Mouse (Mus musculus): ENCODE measurements at regions not wholly inside any gene's neighbourhood (a gene's known extent, or its start where the extent isn't known, plus 50 kb on each side); places are given as distances from the start of the nearest gene placed in this dataset.

DNA sequence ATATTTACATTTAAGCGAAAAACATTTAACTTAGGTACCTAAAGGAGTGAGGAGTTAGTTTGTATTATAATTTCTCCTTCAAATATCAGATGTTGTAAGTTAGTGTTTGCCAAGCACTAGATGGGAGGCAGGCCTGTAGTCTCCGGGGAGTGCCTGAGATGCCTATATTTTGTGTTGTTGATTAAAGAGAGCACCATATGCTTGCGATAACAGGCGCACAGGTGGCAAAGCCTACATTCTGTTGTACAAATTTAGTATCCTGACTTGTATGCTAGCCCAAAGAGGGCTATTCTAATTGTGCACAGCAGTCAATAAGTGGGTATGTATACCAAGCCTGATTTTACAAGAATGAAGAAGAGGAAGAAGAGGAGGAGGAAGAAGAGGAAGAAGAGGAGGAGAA is 151.8 kb upstream of the Atxn1 start:
- DNase-seq (ENCODE audit: low spot score in 2 of 2), result no peak

DNA sequence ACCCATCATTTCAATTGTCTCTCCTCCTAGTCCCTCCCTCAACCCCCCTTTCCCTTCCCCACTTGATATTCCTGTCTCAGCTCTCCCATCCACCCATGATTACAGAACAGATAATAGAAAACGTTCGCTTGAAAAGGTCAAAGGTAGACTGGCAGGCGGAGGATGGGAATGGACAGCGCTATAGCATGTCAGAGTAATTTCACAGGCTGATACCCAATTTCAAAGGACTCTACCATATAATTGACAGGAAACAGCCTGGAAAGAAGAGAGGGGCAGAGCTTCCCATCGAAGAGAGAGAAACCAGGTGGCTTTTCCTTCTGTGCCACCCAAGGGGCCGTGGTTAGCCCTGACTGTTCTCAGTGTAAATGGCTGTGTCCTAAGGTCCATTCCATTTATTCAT is 140.2 kb upstream of the Atxn1 start:
- DNase-seq (ENCODE audit: low spot score in 2 of 2), result no peak

DNA sequence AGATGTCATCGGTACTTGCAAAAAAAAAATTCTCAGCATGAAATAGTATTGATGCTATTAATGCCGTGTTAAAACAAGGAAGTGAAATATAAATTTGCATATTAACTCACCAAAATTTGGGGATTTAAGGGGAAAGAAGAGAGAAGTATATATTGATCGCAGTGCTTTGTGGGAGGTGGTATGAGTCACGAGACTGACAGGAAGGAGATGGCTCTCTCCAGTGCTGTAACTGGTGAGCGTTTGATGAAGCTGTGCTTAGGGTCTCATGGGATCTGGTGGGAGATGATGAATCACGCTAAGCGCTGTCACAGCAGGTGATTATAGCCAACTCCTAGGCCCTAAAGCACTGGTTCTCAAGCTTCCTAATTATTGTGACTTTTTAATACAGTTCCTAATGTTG is 133.8 kb upstream of the Atxn1 start:
- no peak for DNase-seq (ENCODE audit: low spot score in 2 of 2)

DNA sequence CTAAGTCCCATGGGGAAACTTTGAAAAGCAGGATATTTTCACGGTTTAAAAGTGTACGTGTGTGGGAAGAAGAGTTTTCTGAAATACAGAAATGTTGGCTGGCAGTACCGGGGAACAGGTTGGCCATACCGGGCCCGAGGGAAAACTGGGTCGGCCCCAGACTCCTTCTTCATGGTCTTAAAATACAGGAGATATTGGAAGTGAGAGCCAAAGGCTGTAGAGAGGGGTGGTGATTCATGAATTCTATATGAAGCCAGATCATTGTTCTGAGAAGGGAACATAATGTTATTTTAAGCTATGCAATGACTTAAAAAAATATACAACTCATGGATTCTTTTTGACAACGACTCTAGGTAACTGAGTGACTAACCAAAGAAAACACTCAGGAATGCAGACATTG is 133.3 kb upstream of the Atxn1 start:
- no peak for DNase-seq (ENCODE audit: low spot score in 2 of 2)

DNA sequence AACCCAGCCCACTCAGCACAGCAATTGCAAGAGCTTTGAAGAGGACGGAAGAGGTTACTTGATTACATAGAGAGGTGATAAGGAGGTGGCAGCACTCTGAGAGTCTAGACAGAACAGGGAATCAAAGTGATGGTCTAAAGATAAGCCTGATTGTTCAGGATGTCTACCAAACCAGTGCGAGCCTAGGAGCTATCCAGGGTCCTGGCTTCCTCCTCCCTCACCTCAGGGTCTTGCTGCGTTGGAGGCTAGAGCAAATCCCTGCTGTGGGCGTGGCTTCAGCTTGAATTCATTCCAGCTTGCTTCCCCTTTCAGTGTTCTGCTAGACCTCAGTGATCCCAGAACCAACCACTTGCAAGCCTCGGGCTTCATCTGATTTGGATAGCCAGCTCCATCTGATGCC is 132.2 kb upstream of the Atxn1 start:
- no peak for DNase-seq (ENCODE audit: low spot score in 2 of 2)

DNA sequence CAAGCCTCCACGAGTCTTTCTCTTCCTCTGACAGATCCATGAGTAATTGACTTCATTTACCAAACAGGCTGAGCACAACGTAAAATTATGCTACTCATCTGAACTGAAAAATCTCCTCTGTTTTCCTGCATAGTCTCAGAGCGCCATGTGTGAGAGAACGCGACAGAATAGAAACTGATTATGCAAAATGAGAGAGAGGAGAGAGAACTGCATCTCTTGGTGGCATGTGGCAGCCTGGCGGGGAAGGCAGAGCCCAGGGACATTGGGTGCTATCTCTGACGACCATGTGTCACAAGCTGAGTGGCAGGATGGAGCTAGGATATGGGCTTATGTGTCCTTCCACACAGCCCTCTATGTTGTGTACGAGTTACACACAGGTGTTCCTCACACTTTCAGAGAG is 131.6 kb upstream of the Atxn1 start:
- no peak for DNase-seq (ENCODE audit: low spot score in 2 of 2)

DNA sequence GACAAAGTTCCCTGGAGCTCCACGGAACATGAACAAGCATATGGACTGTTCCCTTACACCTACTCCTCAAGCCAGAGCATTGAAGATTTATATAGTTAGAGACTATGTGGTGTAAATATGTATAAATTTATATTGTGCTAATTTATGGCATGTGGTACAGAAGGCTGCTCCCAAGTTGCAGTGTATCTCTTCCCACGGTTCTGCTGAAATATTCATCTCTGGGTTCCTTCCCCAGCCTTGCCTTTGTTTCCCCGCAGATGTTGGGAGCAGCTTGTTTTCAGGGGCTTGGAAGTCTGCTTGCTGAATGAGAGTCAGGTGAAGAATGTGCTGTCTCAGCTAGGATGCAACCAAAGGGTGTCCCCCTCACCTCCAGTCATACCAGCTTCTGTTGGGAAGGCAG is 128.0 kb upstream of the Atxn1 start:
- DNase-seq (ENCODE audit: low spot score in 2 of 2), result no peak

DNA sequence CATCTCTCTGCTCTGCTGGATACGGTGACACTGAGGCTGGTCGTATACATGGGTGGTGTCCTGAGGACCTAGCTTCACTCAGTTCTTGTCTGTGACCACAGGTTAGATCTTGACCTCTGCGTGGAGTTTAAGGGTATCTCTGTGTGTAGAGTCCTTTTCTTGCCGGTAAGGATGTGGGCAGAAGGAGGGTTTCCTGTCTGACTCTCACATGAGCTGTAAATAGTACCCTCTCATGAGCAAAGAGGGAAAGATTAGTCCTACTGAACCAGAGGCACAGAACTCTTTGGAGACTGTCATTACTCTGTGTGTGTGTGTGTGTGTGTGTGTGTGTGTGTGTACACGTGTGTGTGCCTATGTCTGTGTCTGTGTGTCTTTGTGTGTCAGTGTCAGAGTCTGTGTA is 126.3 kb upstream of the Atxn1 start:
- DNase-seq (ENCODE audit: low spot score in 2 of 2), result no peak

DNA sequence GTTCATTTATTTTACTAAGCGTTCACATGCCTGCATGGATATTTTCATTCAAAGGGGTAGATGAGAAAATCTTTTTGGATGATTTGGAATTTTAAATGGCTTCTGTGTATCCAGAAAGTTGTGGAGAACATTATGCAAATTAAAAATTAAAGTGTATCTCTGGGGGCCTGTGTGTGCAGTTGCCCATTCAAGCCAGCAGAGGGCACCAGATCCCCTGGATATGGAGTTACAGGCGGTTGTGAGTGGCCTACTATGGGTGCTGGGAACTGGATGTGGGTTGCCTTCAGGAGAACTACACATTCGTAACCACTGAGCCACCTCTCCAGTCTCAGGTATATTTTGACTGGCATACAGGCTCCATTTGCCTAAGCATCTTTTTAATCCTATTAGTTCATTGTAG is 123.4 kb upstream of the Atxn1 start:
- no peak for DNase-seq (ENCODE audit: low spot score in 2 of 2)

DNA sequence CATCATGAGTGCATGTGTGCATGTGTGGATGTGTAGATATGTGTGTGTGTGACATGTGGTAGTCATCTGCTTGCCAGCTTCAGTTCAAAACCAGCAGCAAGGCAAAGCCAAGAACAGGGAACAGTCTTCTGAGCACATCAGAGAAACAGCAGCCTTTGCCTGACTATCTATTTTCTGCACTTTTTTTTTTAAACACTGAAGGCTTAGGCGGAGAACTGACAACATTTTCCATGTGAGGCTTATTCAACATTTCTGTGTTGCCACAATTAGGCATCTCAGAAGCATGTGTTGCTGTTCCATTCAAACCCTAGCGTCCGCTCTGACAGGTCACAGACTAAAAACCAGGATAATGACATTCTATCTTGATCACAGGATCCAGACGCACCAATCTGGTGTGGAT is 122.9 kb upstream of the Atxn1 start:
- DNase-seq (ENCODE audit: low spot score in 2 of 2), result no peak

DNA sequence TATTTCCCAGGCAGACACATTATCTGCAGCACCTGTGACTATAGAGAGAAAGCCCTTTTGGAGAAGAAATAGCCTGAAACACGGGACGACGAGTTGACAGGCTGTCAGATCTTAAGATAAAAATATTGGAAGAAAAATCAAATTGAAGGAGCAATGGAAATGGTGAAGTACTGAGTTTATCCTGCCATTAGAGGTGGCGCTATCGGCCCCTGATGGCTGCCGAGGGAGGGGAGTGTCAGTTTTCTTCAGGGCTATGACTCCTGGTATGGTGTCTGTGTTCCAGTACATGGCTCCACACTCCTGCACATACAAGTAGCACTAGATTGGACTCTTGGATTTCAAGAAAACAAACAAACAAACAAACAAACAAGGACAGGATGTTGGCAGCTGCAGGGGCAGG is 112.1 kb upstream of the Atxn1 start:
- DNase-seq (ENCODE audit: low spot score in 2 of 2), result no peak

DNA sequence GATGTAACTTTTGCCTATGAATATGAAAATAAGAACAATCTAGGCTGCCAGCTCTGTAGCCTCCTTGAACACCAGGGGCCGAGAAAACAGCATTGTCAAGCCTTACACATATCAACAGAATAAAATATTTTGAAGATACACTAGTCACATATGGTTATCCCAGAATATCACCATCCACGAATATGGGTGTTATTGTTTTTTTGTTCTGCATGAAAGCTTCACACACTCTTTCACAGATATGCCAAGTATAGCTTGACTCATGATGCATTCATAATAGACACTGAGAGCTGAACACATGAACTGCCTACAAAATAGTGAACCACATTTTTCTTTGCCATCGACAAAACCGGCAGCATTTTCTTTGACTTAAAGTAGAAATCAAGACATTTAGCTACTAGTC is 106.9 kb upstream of the Atxn1 start:
- DNase-seq (ENCODE audit: low spot score in 2 of 2), result no peak

DNA sequence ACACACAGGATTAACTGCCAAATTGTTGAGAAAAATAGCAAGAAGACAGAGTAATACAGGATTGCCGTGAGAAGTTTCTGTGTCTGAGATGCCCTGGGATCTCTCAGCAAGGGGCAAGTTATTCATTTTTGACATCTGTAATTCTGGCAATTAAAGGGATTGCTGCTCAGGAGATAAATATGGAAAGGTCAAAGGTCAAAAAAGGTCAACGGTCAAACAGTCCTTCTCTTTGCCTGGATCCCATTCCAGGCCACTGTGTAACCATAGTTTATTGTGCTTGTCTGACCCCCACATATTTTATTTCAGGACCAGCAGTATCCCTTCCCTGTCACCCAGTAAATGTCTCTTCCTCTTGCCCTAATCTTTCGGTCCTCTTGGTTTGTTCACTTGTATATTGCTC is 104.8 kb upstream of the Atxn1 start:
- no peak for DNase-seq (ENCODE audit: low spot score in 2 of 2)

DNA sequence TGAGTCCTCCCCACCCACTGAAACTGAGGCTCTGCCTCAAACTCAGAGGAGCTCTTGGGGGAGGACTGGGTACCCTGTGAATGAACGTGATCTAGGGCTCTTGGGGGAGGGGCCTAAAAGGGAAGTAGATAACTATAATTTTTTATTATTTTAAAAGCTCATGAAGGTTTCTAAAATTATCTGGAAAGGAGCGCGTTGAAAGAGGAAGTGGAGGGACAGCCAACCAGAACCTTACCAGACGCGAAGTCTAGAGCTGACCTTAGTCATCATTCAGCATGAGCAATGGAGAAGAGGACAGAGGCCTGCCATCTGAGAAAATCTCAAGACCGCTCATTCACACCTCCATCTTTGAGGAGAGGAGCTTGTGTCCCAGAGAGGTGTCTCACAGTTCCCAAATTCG is 98.0 kb upstream of the Atxn1 start:
- DNase-seq (ENCODE audit: low spot score in 2 of 2), result no peak

DNA sequence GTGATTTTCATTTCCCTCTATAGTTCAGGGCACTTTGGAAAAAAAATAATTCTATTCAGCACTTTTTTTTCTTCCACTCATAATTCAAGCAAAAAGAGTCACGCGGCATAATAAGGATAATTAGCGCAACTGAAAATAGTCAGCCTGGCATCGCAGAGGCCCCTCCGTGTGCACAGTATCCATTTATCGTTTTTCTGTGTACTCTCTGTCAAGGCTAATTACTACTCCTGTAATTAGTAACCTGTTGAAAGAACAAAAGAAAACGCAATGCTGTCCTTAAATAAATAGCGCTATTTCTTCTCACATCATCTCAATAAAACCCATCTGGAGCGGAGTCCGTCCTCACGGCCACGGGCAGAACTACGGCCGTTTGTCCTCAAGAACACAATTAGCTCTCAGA is 95.1 kb upstream of the Atxn1 start:
- DNase-seq (ENCODE audit: low spot score in 2 of 2), result no peak

DNA sequence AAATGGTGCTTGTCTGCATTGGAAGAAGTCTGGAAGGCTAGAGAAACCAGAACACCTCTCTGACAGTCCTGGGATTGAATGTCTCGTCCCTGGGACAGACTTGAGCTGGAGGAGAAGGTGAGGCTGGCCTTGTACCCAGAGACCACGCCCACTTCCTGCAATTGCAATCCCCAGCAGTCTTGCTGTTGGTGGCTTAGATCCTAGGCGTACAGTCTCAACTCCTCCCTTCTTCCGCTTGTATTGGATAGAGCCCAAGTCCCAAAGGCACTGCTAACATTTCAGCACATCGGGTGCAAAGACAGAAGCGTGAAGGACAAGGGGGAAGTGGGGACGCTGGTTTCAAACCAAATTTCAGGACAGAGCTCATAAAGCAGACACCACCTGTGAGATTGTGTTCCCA is 94.1 kb upstream of the Atxn1 start:
- DNase-seq (ENCODE audit: low spot score in 2 of 2), result no peak

DNA sequence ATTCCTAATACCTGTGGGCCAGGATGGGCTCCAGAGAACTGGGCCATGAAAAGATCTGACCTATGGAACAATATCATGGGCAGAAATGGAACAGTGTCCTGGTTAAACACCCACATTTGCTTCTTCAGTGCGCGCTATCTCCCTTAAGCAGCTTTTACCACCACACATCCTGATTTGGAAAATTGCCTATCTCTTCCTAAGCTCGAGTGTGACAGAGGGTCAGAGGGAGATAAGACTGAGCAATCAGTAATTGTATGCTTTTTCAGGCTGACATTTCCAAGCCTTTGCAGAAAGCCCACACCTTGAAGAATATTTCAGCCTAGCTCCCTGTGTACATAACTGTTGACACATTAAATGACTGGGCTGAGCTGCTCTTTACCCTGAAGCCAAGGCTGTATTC is 93.5 kb upstream of the Atxn1 start:
- DNase-seq (ENCODE audit: low spot score in 2 of 2), result no peak

DNA sequence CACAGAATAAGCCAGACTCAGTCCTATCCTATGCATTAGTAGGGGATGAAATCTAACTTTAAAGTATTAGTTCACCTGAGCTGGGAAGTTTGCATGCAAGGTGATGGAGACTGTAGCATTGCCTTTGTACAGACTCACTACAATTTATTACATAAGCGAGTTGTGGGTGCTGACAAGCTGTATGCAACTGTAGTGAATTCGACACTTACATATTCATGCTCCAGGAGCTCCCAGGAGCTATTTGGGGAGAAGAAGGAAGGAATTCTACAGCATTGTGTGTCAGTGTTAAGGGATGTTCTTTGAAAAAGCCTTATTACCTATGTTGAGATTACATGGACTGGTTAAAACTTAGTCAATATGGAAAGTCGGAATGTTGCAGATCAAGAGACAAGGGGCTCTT is 90.6 kb upstream of the Atxn1 start:
- no peak for DNase-seq (ENCODE audit: low spot score in 2 of 2)

DNA sequence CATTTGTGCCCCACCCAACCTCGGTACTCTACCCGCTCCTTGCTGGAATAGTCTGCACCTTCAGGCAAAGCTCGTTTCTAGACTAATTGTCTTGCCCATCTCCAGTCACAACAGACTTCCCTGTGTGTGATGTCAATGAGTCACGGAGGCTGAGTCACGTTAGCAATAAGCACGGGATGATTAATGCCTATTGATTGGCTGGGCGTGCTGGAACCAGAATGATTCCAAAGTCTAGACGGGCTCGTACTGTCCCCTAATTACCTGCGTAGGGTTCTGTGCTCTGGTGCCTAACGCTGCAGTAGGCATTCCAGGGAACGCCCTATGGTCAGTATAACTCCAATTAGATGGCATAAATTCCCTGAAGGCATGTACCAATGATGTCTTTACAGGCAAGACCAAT is 78.8 kb upstream of the Atxn1 start:
- DNase-seq (ENCODE audit: low spot score in 2 of 2), result no peak

DNA sequence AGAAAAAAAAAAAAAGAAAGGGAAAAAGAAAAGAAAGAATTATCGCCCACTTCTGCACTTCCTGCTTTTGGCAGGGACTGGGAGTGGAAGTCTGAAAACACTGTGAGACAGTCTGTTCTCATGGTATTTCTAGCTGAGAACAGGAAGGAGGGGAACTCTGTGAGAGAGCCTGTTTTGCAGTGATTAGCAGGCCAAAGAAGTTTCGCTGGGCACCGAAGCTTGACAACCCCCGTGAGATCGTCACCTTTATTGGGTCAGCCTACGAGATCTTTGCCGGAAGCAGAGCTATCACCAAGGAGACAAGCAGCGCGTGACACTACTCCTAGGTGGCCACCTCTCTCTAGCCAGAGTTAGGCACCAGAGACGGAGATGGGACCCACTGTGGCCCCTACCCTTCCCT is 78.2 kb upstream of the Atxn1 start:
- no peak for DNase-seq (ENCODE audit: low spot score in 2 of 2)

DNA sequence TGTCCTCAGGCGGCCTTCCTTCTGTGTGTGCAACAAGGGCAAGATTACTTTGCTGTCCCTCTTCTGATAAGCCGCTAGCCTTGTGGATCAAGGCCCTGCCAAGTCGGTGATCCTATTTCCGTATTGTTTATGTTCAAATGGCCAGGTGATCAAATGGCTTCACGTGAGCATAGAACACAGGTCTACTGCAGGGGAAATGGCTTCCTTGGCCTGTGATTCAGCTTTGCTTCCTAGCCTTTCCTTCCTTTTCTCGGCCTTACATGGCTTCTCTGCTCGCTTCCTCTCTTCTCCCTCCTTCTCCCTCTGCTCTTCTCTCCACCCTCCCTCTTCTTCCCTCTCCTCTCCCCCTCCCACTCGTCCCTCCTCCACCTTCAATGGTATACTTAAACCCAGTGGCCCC is 77.4 kb upstream of the Atxn1 start:
- no peak for DNase-seq (ENCODE audit: low spot score in 2 of 2)

DNA sequence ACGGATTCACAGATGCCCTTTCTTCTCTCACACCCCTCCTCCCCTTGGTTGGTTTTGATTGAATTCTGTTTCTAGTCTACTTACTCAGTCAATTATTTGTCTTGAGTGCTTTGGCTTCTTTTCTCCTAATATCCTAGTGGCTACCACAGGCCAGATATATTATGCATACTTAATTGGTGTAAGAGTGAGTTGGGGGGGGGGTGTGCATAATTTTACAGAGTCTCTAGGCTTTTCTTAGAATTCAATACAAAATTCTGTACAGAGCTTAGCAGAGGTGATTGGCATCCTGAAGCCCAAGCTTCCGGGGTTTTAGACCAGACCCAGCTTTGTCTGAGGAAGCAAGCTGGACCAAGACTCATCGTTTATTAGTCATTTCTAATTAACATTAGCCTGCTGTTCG is 76.7 kb upstream of the Atxn1 start:
- DNase-seq (ENCODE audit: low spot score in 2 of 2), result no peak

DNA sequence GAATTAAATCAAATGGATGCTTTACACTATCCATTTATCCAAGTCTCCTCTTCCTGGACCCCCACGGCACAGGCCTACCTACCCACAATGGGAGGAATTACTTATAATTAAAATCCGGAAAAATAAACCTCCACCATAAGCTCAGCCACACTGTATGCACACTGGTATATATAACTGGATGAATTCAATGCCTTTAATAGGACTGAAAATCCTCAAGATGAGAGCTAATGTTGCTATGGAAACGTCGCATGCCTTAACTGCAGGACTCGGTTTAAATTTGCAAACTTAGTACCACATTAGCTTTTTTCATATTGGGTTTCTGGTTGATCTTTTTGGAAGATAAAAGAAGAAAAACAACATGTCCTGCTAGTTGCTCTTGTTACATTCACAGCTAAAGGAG is 75.3 kb upstream of the Atxn1 start:
- no peak for DNase-seq (ENCODE audit: low spot score in 2 of 2)

DNA sequence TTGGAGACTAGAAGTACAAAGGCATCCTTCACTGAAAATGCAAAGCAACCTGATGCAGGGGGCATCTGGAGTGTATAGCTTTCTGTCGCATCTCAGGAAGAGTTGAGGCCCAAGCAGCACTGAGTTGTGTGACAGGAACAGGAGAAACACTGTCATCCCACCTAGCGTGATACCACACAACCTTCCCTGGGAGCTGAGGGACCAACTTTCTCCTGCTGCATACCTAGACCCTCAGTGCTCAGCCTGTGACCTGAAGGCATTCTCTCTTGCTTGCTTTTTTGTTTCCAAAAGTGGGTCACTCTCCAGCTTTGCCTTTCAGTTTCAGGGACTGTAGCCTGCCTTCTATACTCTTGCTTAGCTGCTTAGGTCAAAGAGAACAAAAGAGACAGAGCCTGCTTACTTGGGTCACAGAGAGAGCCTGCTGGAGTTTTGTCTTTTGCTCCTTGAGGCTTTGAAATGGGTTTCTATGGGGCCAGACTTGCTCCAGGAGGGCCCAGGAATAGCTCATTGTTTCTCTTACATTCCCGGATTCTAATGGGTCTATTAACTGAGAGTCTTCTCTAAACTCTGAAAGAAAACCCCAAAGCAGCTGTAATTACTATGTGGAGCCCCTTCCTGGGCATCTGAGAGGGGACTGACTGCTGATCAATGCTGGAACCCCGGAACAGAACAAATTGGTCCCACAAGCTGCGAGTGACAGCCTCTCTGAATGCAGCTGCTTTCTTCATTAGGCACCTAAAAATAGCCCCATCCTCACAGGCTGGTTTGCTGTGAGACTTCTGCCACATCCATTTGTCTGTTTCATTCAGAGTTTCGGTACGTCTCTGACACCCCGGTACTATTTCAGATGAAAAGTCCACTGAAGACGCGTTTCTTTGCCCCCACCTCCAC is 73.9 kb upstream of the Atxn1 start:
- no peak for DNase-seq (ENCODE audit: low spot score in 2 of 2)
